Mouse (Mus musculus): ENCODE data around the gene Card19. TPM values are rescaled to one million over a fixed set of nuclear protein-coding genes. Genes with fewer than 3 reads are reported as not detected.

Card19 gene
- total RNA-seq (2021): 10 to 100 TPM; 48.0 to 48.7 TPM
- long read RNA-seq, experiment 1, transcript Card19-201 (6 exons, 804 nt): major isoform, 9 of 57 reads
- long read RNA-seq, experiment 1, partial matches to known transcripts: 2 of 57 reads
- long read RNA-seq, experiment 1, other reads (novel, unspliced or antisense): 45 of 57 reads
- long read RNA-seq, experiment 2, transcript Card19-201 (6 exons, 804 nt): major isoform, 17 of 79 reads
- long read RNA-seq, experiment 2, partial matches to known transcripts: 4 of 79 reads
- long read RNA-seq, experiment 2, other reads (novel, unspliced or antisense): 56 of 79 reads

DNA sequence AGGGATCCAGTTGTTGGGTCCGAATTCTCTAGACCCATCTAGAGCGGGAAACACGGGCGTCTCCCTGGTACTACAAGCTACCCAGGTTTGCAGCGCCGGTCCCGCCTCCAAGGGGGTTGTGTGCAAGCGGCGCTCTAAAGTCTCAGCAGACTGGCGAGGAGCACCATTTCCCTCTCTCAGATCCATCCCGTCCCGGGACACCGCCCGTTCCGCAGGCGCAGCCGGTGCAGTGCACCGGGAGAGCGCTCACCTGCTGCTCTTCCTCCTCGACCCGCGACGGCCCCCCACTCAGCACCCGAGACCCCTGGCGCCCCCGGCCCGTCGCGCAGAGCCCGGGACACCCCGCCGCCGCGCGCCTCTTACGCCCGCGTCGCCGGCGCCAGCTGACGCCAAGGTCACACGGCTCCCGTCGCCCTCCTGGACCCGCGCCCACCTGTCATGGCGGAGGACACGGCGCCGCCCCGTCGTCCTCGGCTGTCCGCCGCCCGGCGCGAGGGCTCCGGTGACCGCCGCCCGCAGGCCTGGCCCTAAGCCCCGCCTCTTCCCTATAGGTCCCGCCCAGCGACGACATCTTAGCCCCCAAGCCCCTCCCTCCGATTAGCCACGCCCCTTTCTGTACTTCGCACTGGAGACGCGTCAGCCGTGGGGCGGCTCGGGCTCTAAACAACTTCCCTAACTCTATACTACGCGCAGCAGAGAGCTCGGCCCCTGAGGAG, at the start of gene Card19:
Gene Card19, minus strand, starts transcription at position 534 of the 716 bp plus-strand sequence.
- DNase-seq: peak; percentile 97
- intact Hi-C loops (cut with DNase I; ENCODE audit: low total_unique reads): no loop called here

DNA sequence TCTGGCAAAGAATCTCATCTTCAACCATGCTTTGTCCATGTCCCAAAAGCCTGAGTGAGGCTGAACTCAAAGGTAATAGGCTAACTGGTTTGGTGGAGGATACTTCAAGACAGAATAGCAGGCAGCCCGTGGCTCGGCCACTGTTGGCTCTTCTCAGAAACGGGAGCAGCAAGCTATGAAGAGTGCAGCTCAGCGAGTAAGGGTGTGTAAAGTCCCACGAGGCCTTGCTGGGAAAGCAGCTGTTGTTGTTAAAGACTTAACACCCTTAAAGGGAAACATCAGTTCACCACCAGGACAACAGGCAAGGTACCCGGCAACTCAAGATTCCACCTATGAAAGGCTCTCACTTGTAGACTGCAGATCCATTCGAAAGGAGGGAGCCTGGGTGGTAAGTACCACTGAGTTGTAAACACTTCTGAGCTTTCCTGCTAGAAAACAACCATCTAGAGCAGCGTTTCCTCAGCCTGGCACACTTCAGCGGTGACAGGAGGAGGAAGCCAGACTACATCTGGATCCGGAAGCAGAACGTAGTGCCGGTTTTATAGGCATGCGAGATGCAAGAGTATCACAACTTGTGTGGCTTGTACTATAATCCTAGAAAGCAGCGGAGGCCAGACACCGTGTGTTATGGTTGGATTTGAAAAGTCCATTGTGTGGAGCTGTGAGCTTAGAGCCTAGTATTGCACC, 44.3 kb upstream of the Card19 start:
- no peak for DNase-seq
- intact Hi-C loops (cut with DNase I; ENCODE audit: low total_unique reads): no loop called here

DNA sequence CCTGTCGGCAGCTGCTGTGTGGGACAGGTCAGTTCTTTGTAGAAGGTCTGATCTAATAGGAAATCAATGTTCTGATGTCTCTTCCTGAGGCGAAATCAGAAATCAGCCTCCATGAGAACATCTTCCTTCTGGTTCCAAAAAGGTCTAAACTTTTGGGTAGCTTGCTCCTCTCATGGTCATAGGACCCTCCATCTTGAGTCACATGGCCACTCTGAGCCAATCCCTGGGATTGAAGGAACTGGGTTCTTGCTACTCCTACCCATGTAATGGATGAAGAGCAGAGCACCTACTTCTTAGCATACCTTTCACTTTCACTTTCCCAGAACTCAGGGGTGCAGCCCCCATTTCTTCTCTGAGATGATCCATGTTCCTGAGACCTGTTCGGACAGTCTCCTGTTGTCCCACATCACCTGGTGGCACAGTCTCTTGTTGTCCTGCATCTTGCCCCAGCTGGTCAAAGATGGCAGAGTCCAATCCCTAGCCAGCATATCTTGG, 42.0 kb upstream of the Card19 start:
- intact Hi-C loops (cut with DNase I; ENCODE audit: low total_unique reads): no loop called here
- no peak for DNase-seq

DNA sequence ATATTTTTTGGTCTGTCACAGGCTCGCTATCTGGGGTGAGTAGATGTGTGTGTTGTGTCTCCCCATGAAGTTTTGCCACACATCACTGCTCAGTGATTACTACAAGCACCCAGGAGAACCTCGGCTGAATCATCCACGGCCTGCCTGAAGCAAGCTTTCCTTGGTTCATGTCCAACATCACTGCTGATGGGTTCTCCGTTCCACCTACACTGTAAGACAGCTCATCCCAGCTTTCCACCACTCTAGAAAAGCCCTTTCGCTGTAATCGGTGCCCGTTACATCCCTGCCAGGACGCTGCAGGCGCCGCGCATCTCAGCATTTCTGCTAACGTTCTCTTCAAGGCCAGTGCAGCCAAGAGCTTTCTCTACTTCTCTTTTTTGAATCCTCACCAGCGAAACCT, 36.9 kb upstream of the Card19 start:
- DNase-seq: no peak
- intact Hi-C loops (cut with DNase I; ENCODE audit: low total_unique reads): no loop called here

DNA sequence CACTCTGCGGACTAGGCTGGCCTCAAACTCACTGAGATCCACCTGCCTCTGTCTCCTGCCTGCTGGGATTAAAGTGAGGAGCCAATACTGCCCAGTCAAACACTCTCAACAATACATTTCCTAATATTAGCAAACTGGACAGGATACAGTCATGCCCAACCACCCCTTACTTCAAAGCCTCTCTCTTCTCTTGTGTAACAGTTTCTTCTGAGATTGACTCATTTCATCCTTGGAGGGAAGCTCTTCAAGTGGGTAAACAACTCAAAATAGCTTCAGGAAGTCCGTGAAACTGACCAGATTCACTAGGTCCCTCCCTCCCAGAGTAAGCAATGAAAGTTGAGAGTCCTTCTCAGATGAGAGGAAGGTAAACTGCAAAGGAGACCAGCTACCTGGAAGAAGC, 36.3 kb upstream of the Card19 start:
- no peak for DNase-seq
- intact Hi-C loops (cut with DNase I; ENCODE audit: low total_unique reads): no loop called here

DNA sequence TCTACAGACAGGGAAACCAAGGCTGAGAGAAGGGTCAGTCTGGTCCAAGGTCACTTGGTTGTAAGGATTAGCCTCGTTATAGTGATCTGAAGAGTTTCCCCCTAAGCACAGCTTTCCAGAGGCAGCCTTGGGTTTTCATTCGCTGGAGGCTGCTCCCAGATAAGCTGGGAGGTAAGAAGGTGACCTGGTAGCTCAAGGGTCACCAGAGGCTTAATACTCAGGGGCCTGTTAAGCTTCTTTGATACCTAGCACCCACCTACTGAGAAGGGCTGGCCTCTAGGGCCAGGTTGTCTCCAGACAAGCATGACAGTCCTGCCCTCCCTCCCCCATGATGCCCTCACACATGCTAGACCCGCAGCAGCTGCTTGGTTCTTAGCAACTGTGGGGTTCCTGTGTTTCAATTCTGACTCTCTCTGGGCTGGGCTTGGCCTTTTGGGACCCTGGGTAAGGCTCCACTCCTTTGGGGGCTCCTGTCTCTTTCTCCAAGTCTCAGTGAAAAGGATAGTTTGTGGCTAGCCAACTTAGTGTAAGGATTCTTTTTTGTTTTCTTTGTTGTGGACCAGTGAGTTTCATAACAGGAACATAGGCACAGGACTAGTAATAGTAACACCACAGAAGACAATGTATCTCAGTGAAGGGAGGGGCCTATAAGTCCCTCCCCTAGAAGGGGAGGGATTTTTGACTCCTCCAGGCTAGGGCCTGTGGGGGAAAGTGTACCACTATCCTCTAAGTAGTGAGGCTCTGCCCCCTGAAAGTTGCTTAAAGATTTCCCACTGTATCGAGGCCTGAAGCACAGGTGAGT, 35.1 kb upstream of the Card19 start:
- no peak for DNase-seq
- intact Hi-C loops (cut with DNase I; ENCODE audit: low total_unique reads): no loop called here

DNA sequence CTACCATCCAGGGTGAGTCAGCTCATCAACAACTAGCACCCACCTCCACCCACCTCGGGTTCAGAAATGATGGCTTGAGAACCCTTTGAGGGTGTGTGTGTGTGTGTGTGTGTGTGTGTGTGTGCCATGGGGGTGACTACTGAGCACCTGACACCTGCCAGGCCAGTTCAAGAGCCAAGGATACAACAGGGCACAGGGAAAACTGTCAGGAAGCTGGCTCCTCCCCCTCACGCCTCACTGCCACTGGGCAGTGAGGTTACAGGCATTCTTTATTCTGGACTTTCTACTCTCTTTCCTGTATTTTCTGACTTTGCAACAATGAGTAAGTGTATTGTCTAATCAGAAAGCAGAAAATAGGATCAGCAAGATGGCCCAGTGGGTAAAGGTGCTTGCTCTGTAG, 33.8 kb upstream of the Card19 start:
- no peak for DNase-seq
- intact Hi-C loops (cut with DNase I; ENCODE audit: low total_unique reads): no loop called here

DNA sequence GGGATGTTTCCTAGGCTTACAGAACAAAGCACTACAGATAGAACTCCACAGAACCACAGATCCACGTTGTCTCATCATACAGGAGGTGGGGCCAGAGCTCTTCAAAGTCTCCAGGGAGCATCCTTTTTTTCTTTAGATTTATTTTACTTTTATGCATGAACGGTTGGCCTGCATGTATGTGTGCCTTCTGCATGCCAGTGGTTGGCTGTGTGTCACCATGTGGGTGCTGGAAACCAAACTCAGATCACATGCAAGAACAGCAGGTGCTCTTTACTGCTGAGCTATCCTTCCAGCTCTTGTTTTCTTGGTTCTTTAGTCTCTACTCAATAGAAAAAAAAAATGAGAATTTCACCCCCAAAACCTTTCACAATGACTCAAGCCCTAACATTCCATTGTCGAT, 33.1 kb upstream of the Card19 start:
- intact Hi-C loops (cut with DNase I; ENCODE audit: low total_unique reads): no loop called here
- DNase-seq: no peak

DNA sequence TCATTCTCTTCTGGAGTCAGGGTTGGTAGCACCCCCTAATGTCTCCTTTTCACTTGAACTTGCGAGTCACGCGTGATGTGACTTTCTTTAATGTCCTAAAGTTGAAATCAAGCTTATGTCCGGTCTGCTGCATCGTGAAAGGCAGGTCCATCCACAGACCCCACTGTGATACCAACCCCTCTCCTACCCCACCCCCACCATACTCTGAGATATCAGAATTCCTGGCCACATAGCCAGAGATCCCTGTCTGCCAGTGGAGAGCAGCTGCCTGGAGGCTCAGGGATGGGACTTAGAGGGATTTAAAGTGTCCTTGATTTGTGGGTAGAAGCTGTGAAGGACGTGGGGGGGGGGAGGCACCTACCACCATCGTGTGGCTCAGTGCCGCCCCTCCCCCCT, 32.6 kb upstream of the Card19 start, which contains the start of gene Susd3:
Gene Susd3, minus strand, starts transcription at position 240 of the 396 bp plus-strand sequence.
- no peak for DNase-seq
- intact Hi-C loops (cut with DNase I; ENCODE audit: low total_unique reads): no loop called here

DNA sequence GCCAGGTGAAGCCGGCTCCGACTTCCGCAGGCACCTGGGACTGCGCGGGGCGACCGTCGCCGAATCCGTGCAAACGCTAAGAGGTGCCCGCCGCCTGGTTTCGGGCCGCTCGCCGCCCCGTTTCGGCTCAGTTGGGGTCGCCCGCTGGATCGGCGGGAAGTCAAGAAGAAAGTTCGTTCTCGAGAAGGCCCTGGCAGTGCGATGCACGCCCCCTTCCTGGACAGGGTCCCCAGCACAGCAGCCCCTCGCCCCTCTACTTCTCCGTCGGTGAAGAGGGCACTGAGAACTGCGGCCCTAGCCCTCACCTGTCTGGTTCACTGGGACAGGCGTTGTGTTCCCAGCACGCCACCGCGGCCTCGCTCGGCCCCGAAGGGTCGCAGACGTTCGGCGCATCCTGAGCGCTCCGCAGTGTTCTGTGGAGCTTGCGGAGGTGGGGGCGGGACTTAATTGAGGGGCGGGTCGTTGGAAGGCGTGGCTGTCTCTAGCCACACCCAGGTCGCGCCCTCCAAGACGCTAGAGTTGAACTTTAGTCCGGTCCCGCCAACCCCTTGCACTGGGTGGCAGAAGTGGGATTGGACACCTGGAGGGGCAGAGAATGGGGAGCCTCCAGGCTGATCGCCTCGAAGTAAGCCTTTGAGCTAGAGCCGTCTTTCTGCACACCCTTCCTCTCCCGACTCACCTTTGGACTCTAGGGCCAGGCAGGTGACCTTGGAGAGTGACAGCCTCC, 32.1 kb upstream of the Card19 start:
- intact Hi-C loops (cut with DNase I; ENCODE audit: low total_unique reads): no loop called here
- DNase-seq: no peak

DNA sequence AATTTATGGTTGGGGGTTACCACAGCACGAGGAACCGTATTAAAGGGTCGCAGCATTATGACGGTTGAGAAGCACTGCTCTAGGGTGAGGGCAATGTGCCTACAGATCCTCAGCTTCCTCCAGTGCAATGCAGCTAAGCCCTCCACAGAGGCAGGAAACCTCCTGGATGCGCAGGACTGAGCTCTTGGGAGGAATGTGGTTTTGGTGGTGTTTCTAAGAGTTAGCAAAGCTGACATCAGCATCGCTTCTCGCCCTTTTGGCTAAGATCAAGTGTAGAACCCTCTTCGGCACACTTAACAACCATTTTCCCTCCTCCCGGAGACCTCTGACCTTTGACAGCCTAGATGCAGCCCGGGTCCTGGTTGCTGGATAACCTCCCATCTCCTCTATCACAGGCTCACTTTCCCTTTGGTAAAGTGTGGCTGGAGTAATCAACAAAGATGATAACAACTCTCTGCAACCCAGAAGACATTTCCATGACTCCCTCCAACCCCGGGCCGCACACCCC, 31.4 kb upstream of the Card19 start:
- no peak for DNase-seq
- intact Hi-C loops (cut with DNase I; ENCODE audit: low total_unique reads): no loop called here

DNA sequence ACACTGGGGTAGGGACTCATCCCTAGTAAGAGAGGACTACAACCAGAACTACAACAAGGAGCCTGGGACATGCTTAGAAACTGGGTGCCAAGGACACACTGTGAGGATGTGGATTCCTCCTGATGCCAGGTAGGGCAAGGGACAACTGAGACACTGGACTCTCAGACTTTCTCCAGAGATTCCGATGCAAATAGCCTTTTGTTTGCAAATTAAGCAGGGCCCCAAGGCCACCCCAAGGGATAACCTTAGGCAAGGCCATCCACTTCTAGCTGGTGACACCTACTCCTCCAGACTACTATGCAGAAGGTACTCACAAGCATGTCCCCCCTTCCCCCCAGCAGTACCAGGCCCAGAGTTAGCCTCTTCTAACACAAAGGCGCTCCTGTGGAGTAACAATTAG, 30.8 kb upstream of the Card19 start:
- intact Hi-C loops (cut with DNase I; ENCODE audit: low total_unique reads): no loop called here
- DNase-seq: no peak

DNA sequence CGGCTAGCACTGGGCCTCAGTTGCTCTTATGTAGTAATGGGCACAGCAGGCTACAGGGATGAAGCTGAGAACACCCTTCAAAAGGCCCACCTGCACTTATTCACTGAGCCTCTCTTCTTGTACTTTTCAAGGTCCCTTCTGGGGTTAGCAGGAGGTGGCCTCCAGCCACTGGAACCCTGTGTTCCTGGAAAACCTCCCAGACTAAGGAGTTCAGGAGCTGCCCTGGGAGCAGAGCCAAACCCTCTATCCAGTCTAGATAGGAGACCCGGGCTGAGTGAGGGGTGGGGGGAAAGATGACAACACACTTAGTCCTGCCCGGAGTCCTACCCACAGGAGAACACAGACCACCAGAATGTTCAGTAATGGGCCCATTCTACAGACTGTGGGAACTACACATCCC, 30.2 kb upstream of the Card19 start:
- intact Hi-C loops (cut with DNase I; ENCODE audit: low total_unique reads): no loop called here
- DNase-seq: no peak

DNA sequence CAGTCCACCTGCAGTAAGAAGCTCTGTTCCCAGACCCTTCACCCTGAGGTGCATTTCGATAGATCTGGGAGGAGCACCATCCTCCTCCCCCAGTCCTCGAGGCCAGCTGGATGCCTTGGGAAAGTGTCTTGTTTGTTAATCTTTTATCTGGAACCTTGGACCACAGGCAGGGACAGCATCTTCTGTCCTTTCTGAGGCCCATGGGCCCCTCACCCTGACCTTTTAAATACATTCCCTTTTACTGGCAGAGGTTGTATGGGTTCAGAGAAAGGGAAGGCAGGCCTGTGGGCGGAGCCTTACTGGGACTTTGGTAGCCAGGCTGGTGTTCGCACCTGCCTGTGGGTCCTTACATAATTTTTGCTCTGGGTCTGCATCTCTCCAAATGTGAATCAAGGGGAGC, 29.4 kb upstream of the Card19 start:
- intact Hi-C loops (cut with DNase I; ENCODE audit: low total_unique reads): no loop called here
- no peak for DNase-seq

DNA sequence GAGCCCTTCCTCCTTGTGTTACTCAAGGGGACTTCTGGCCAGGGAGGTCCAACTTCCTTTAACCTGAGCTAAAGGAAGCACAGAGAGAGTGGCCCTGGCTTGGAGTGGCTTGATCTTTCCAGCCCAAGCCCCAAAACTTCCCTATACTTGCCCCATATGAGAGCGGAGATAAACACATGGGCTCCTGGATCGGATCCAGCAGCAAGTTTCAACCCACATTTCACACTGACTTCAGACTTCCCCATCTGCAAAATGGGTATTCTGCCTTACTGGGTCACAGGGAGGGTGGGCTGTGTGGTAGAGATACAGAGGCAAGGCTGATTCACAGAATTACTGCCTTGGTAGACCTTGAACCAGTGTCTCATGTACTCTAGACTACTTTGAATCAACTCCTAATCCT, 27.7 kb upstream of the Card19 start:
- intact Hi-C loops (cut with DNase I; ENCODE audit: low total_unique reads): no loop called here
- no peak for DNase-seq

DNA sequence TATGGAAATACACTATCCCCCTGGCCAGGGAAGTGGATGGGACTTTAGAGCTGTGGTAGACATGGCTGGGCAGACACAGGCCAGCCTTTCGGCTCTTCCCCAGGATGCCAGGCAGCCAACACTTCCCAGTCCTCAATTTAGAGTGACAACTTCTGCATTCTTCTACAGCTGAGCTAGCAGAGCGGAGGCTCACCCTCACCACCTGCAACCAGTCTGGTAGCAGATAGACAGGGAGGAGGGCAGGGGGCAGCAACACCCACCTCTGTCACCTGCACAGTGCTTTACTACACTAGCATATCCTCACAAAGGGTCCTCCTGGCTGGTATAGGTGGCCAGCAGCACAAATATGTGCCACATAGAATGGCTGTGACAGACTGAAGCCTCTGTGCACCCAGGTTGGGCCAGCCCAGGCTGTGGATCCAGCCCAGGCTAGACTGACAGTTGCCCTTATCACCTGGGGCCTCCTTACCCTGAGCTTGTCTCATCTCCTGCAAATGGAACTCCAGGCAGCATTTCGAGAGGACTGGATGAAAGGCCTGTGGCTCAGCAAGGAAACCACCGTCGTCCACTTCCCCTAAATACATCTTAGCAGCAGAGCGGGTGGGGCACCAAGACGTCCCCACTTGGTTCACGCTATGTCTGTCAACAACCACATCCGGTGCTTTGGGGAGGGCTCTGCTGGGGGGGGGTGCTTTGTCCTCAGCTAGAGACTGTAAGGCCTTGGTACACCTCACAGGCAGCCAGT, 26.7 kb upstream of the Card19 start:
- intact Hi-C loops (cut with DNase I; ENCODE audit: low total_unique reads): no loop called here
- no peak for DNase-seq

DNA sequence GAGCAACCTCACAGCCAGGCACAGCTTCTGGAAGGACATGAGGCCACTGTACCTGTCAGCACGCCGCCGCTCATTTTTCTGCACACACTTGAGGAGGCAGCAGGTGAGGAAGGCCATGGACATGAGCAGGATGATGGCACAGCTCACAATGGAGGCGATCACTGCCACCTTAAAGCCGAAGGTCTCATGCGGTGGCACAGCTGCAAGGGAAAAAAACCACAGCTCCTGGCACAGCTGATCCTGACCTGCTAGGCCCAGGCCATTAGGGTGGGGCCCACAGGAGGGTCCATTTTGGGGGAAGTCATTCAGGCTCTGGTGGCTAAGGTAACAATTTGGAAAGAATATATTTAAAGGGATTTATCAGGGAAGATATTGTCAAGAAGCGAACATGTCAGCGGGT, 22.9 kb upstream of the Card19 start:
- DNase-seq: no peak
- intact Hi-C loops (cut with DNase I; ENCODE audit: low total_unique reads): no loop called here

DNA sequence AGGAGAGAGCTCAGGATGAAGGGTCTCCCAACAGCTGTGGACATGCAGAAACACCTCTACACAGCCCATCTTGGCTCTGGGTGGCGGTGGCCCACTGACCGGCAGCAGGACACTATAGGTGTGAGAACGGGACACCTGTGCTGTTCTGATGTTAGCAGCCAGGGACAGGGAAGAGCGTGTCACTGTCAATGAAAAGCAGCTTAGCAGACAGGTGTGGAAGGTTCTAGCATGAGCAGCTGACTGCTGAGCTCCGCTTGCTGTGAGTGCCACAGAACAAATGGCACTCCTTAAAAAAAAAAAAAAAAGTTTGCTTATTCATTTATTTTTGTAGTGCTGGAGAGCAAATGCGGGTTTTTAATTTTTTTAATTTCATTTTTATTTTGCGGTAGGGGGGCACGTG, 21.8 kb upstream of the Card19 start:
- intact Hi-C loops (cut with DNase I; ENCODE audit: low total_unique reads): no loop called here
- no peak for DNase-seq
